21 mouse cellular contexts compared by ENCODE assay signal in genomic region chr1:42241172-42241571, GRCm38 (mm10).
"Had no signal": no experiment of that assay in that cellular context is flagged by ENCODE, and none has a peak within 500 bp of the region (broad histone marks: within the 10 kb centered on the region; RNA-seq: fewer than 3 reads in every experiment).

No protein-coding gene starts in this region.

- H3K36me3 ChIP-seq: limb, embryonic 10.5 days; limb, embryonic 13.5 days; liver, embryonic 12.5 days; liver, embryonic 15.5 days; lung, embryonic 15.5 days; neural tube, embryonic 12.5 days; neural tube, embryonic 15.5 days had no signal

- H3K4me3 ChIP-seq: limb, embryonic 10.5 days; limb, embryonic 13.5 days; liver, embryonic 12.5 days; liver, embryonic 15.5 days; lung, embryonic 15.5 days; megakaryocyte, embryonic 14.5 days; neural tube, embryonic 12.5 days; neural tube, embryonic 15.5 days had no signal

- ATAC-seq: liver, embryonic 12.5 days had no signal

- H3K27ac ChIP-seq: limb, embryonic 10.5 days; limb, embryonic 13.5 days; liver, embryonic 12.5 days; liver, embryonic 15.5 days; lung, embryonic 15.5 days; neural tube, embryonic 12.5 days; neural tube, embryonic 15.5 days; stomach, postnatal 0 days had no signal

- H3K9ac ChIP-seq: limb, embryonic 13.5 days; liver, embryonic 12.5 days; liver, embryonic 15.5 days; lung, embryonic 15.5 days; neural tube, embryonic 12.5 days; neural tube, embryonic 15.5 days had no signal

- H3K27me3 ChIP-seq: liver, embryonic 12.5 days; liver, embryonic 15.5 days; lung, embryonic 15.5 days; megakaryocyte, embryonic 14.5 days; neural tube, embryonic 12.5 days; neural tube, embryonic 15.5 days had no signal

- H3K4me1 ChIP-seq: liver, embryonic 12.5 days; liver, embryonic 15.5 days; megakaryocyte, embryonic 14.5 days had no signal

- H3K9me3 ChIP-seq: limb, embryonic 10.5 days; limb, embryonic 13.5 days; liver, embryonic 12.5 days; liver, embryonic 15.5 days; lung, embryonic 15.5 days; neural tube, embryonic 12.5 days; neural tube, embryonic 15.5 days had no signal

- H3K4me2 ChIP-seq: limb, embryonic 13.5 days; liver, embryonic 12.5 days; liver, embryonic 15.5 days; lung, embryonic 15.5 days; midbrain, embryonic 11.5 days; neural tube, embryonic 12.5 days; neural tube, embryonic 15.5 days had no signal

- DNase-seq: kidney, postnatal 14 days; kidney, postnatal 4 days; liver; lung, adult 18-20 months; lung, postnatal 10 days; lung, postnatal 36 days; midbrain, embryonic 14.5 days; right cerebral cortex, adult 18-20 months; right cerebral cortex, postnatal 14 days; right cerebral cortex, postnatal 4 days; thymus, postnatal 25 days had no signal
